Mouse (Mus musculus): ENCODE results near the gene Dennd5a. TPM values are rescaled to one million over a fixed set of nuclear protein-coding genes. Genes with fewer than 3 reads are reported as not detected.
"Not testable (repeated sequence)": the region's sequence is repeated elsewhere in the genome, so short reads cannot be mapped to it uniquely, and the experiment has no call there.

Dennd5a gene
- total RNA-seq, 2 experiments from 2014 or later: 34.4 to 52.4 TPM

DNA sequence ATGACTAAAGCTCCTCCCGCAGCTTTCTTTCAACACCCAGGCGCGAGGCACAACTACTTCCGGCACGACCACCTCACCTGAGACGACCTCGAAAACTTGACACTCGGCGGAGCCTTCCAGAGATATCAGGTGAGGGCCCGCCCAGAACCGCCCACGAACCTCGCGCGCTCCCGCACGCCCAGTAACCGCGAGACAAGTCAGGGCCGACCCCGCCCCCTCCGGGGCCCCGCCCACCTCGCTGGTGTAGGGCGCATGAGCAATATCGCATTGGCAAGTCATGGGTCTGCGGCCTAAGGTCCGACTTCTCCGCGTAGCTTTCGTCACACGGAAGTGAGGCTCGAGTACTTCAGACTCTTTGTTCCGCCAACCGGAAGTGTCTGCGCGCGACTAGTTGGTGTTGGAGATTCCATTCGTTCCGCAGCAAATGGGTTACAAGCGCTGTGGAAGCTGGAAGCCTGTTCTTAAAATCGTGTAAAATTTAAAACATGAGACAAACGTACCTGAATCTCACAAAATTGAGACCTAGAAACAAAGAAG is 25.9 kb upstream of the Dennd5a start:
- peak; percentile 100 for DNase-seq
- H3K4me3 ChIP-seq: peak overlapping the region; percentile 81

DNA sequence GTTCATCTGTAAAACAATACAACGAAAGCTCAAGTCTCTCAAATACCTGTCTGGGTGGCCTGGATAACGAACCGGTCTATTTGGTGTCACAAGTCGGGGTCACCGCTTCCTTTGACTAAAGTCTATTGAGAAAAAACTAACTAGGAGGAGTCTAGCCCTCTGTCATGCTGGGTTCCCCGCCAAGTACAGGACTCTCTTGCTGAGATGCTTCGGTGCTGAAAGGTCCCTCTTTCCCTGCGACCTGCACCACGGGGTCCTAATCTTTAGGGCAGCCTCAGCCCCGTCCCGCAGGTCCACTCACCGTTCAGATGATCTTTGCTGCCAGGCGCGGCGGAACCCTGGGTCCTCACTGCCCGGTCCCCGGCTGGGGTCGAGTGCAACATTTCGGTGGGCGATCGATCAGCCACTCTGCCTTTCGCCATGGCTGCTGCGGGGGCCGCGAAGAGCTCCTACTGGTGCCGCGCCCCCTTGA is 25.4 kb upstream of the Dennd5a start:
- no peak for TF ChIP-seq CTCF (IDR thresholded peaks at IDR 0.05)
- peak overlapping the region; percentile 81 for H3K4me3 ChIP-seq
- DNase-seq: no peak
- intact Hi-C loops (cut with DNase I): loop anchor here (1.0 to 5.0 kb wide), 3 partner anchors 25 to 76 kb away; partner anchors contain the start of genes Dennd5a and Zfp143
- H3K27ac ChIP-seq: peak overlapping the region; percentile 89

More for the DNA sequence above, 25.9 kb upstream of the Dennd5a start:
- H3K27ac ChIP-seq: peak overlapping the region; percentile 89
- no peak for TF ChIP-seq CTCF (IDR thresholded peaks at IDR 0.05)
- intact Hi-C loops (cut with DNase I): loop anchor here (1.0 to 5.0 kb wide), 3 partner anchors 25 to 75 kb away; partner anchors contain the start of genes Dennd5a and Zfp143

DNA sequence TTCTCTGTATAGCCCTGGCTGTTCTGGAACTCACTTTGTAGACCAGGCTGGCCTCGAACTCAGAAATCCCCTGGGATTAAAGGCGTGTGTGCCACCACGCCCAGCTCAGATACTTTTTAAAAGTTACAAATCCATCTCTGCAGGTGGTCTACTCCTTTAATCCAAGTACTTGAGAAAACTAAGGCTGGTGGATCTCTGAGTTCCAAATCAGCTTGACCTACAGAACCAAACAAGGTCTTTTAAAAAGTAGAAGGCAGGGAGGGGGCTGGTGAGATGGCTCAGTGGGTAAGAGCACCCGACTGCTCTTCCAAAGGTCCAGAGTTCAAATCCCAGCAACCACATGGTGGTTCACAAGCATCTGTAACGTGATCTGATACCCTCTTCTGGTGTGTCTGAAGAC is 24.3 kb upstream of the Dennd5a start:
- not testable (repeated sequence) for DNase-seq, H3K27ac ChIP-seq
- H3K4me3 ChIP-seq: peak overlapping the region; percentile 81; the same call in 1 of the 2 replicates
- intact Hi-C loops (cut with DNase I): loop anchor here (5.0 kb wide), 1 partner anchor 38 kb away; no protein-coding TSS in a partner anchor

DNA sequence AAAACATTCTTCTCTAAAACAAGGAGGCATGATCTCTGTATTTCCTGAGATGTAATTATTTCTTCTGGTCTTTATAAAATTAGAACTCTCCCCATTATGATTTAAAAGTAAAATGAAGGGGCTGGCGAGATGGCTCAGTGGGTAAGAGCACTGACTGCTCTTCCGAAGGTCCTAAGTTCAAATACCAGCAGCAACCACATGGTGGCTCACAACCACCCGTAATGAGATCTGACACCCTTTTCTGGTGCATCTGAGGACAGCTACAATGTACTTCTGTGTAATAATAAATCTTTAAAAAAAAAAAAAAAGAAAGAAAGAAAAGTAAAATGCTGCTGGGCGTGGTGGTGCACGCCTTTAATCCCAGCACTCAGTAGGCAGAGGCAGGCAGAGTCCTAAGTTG is 16.9 kb upstream of the Dennd5a start:
- TF ChIP-seq CTCF (IDR thresholded peaks at IDR 0.05): peak; percentile 49
- intact Hi-C loops (cut with DNase I); DNase-seq; H3K4me3 ChIP-seq; H3K27ac ChIP-seq: not testable (repeated sequence)

DNA sequence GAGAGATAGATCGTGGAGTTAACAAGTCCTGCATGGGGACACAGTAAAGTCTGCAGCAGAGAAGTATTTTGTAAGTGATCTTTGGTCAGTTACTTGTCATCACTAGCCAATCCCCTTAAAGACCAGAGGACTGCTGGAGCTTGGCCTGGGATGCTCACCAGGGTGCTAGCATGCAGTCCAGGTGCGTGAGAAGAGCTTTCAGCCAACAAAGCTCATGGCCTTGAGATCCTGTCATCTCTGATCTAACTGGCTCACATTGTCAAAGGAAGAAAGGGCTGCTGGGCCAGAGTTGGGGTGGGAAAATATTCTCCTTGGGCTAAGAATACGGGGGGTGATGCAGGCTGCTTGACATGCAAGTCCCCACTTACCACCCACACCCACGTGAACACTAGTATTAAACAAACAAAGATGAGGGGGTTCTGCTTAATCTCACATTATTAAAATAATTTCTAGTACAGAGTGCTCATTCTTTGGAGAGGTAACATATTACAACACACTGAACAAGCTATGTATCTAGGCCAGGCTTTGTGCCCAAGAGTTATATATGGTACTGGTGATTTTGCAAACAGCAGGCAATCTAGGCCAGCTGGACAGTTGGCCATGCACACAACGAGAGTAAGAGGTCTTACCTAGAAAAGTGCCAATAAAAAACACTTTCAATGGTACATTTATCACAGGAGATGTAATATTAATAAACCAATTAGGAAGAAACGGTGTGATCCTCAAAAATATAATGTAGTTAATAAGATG is 15.9 kb upstream of the Dennd5a start:
- H3K27ac ChIP-seq: 0 out of 2 replicates have a peak overlapping the region, but pooled peaks have one; percentile 1
- intact Hi-C loops (cut with DNase I): no loop called here
- no peak overlapping the region for H3K4me3 ChIP-seq
- DNase-seq: no peak
- no peak for TF ChIP-seq CTCF (IDR thresholded peaks at IDR 0.05)

DNA sequence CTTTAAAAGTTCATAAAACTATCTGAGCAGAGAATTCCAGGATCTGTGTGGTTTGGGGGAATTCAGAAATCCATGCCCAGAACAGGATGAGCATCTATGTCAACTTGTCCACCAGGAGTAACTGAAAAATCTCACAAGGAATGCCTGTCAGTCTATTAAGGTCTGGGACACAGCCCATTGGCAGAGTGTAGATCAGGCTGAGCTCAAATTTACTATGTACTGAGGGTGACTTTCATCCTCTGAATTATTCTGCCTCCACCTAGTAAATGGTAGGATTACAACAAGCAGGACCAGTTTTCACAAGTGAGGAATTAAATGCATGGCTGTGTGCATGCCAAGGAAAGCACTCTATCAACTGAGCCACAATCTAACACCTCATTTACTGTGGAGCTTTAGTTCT is 9.3 kb upstream of the Dennd5a start:
- H3K4me3 ChIP-seq: no peak overlapping the region
- TF ChIP-seq CTCF (IDR thresholded peaks at IDR 0.05): no peak
- intact Hi-C loops (cut with DNase I): loop anchor here (5.0 kb wide), 1 partner anchor 113 kb away; no protein-coding TSS in a partner anchor

DNA sequence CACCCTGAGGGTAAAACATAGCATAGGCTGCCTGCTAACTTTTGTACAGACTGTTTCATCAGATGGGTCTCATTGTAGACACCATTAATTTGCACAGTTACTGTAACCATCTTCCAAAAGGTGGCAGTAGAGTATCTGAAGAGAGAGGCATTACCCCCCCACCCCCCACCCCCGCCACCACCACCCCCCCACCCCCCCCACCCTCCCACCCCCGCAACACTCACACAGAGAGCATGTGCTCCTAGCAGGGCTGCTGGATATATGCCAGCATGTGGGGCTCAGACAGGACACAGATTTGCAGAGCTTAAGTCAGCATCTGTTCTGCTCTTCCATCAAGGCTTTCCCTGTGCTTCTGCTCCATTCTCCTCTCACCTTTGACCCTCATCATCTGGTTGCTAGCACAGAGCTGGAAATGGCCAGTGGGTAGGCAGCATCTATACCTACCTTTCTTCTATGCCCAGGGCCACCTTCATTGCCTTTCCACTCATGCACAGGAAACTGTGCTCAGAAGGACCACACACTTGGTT is 8.7 kb upstream of the Dennd5a start:
- intact Hi-C loops (cut with DNase I): loop anchor here (5.0 kb wide), 1 partner anchor 113 kb away; no protein-coding TSS in a partner anchor
- peak; percentile 45 for DNase-seq

More for the DNA sequence above, 9.3 kb upstream of the Dennd5a start:
- peak overlapping the region; percentile 43; the same call in 1 of the 2 replicates for H3K27ac ChIP-seq
- no peak for DNase-seq

DNA sequence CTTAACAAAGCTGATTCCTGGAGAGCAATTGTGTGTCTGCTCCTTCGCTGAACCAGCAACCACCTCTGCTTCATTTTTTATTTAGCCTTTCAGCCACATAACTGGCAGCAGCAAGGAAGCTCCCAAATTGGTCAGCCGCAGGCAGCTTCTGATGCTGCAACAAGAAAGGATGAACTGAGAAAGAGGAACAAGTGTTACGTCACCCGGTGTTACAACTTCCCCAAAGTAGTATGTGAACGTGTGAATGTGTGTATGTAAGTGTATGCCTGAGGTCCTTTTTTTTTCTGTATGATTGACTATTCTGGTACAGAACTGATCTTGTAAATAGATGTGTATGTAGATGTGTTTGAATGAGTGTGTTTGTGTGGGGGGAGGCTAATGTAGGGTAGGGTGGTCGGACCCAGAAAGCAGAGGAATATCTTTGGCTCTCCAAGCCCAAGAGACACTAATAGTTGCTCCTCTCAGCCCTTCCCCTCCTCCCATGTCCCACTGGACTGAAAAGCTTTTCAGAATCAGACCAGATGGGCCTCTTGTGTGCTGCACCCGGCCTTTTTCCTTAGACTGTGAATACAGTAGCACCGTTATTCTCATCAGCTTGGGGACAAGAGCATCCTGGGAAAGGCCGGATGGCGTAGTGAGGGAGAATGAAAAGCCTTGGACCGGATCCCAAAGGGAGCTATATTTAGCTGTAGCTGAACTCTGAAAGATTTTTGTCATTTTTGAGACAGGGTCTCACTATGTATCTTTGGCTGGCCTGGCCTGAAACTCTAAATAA is 7.7 kb upstream of the Dennd5a start:
- intact Hi-C loops (cut with DNase I): loop anchor here (5.0 kb wide), 1 partner anchor 114 kb away; no protein-coding TSS in a partner anchor
- DNase-seq: peak; percentile 25
- peak overlapping the region; percentile 69 for H3K27ac ChIP-seq
- TF ChIP-seq CTCF (IDR thresholded peaks at IDR 0.05): no peak
- no peak overlapping the region for H3K4me3 ChIP-seq

More for the DNA sequence above, 8.7 kb upstream of the Dennd5a start:
- TF ChIP-seq CTCF (IDR thresholded peaks at IDR 0.05): peak; percentile 43
- Histone ChIP-seq H3K4me3 (no peak overlapping the region), H3K27ac (peak overlapping the region; percentile 69; the same call in 1 of the 2 replicates)

DNA sequence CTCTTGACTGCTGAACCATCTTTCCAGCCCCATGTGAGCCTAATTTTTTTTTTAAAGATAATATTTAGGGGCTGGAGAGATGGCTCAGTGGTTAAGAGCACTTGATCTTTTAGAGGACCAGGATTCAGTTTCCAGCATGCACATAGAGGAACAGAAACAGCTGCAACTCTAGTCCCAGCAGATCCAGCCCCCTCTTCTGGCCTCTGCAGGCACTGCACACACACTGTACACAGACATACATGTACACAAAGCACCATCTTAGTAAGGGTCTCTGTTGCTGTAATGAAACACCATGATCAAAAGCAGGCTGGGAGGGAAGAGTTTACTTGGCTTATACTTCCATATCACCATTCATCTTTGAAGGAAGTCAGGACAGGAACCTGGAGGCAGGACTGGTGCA is 5.4 kb upstream of the Dennd5a start:
- no peak overlapping the region for H3K4me3 ChIP-seq
- no peak overlapping the region for H3K27ac ChIP-seq
- DNase-seq: no peak
- TF ChIP-seq CTCF (IDR thresholded peaks at IDR 0.05): peak; percentile 9; the same call in 1 of the 2 replicates
- intact Hi-C loops (cut with DNase I): loop anchor here (5.0 kb wide), 1 partner anchor 117 kb away; no protein-coding TSS in a partner anchor

DNA sequence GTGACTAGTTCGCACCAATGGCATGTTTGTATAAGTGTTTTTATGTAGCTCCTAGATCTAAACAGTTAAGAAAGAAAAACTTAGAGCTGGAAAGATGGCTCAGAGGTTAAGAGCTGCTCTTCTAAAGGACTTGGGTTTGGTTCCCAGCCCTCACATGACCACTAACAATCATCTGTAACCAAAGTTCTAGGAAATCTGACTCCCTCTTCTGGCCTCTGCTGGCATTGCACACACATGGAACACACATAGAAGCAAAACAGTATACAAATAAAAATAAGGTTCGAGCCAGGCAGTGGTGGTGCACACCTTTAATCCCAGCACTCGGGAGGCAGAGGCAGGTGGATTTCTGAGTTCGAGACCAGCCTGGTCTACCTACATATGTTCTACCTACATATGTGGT is 3.4 kb upstream of the Dennd5a start:
- no peak overlapping the region for H3K4me3 ChIP-seq
- H3K27ac ChIP-seq: no peak overlapping the region
- no peak for DNase-seq
- intact Hi-C loops (cut with DNase I): no loop called here
- TF ChIP-seq CTCF (IDR thresholded peaks at IDR 0.05): peak; percentile 24

DNA sequence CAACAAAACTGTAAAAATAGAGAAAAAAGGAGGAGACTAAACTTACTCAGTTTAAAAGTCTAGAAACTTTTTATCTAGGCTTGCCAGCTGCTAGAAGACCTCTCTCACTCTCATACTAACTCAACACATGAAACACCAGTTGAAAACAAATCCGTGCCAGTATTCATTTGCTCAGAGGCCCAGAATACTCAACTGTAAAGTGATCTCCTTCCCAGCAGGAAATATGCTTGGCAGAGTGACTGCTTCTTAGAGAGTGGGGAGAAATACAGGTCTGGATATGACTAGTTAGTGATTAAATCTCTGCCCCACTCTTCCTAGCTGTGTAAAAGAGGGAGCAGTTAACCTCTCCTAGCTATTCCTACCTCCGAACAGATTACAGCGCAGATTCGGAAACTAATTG is 2.3 kb upstream of the Dennd5a start:
- Histone ChIP-seq H3K4me3 (no peak overlapping the region), H3K27ac (peak overlapping the region; percentile 95)
- intact Hi-C loops (cut with DNase I): no loop called here
- DNase-seq: no peak
- TF ChIP-seq CTCF (IDR thresholded peaks at IDR 0.05): no peak

DNA sequence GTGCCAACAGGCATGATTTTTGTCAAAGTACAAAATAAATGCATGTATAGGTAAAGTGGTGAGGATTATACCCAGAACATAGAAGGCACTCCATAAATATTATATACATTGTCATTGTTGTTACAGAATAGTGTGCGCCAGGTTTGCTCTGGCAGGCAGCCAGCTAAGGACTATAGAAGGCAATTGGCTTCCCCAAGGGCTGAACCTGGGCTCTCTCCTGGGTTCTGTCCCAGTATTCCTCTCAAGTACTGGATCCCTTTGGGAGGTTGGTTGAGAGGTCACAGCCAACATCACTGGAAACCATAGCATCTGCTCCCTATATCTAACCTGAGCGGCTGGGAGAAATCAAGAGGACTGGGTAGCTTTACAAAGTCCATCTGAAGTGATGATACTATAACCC is 1.3 kb upstream of the Dennd5a start:
- Histone ChIP-seq H3K27ac (peak overlapping the region; percentile 95), H3K4me3 (no peak overlapping the region)
- TF ChIP-seq CTCF (IDR thresholded peaks at IDR 0.05): no peak
- intact Hi-C loops (cut with DNase I): loop anchor here (2.0 kb wide), 1 partner anchor 25 kb away; the partner anchor contains the start of gene Tmem41b
- peak; percentile 38 for DNase-seq
